Mouse (Mus musculus): ENCODE measurements around the gene Hvcn1.

The Hvcn1 gene

GRCm38 (mm10) chr5:122234319-122235195 is 28.0 kb downstream of the Hvcn1 start:
- no peak for DNase-seq (ENCODE audit: low spot score in 2 of 2)

GRCm38 (mm10) chr5:122235196-122235836 is 28.7 kb downstream of the Hvcn1 start:
- no peak for DNase-seq (ENCODE audit: low spot score in 2 of 2)

GRCm38 (mm10) chr5:122237200-122237599 is 30.6 kb downstream of the Hvcn1 start:
- DNase-seq (ENCODE audit: low spot score in 2 of 2): no peak

GRCm38 (mm10) chr5:122239618-122240017 is 33.0 kb downstream of the Hvcn1 start:
- DNase-seq (ENCODE audit: low spot score in 2 of 2): no peak

GRCm38 (mm10) chr5:122240521-122240920 is 33.9 kb downstream of the Hvcn1 start:
- no peak for DNase-seq (ENCODE audit: low spot score in 2 of 2)

- no peak for DNase-seq (ENCODE audit: low spot score in 2 of 2)
Measured at GRCm38 (mm10) chr5:122240989-122241388, 34.4 kb downstream of the Hvcn1 start.

- DNase-seq (ENCODE audit: low spot score in 2 of 2): no peak
Measured at GRCm38 (mm10) chr5:122242521-122243123, 36.0 kb downstream of the Hvcn1 start.

- DNase-seq (ENCODE audit: low spot score in 2 of 2): peak; percentile 40 to 45
Measured at GRCm38 (mm10) chr5:122243781-122244523, 37.3 kb downstream of the Hvcn1 start.

GRCm38 (mm10) chr5:122245186-122245585 is 38.6 kb downstream of the Hvcn1 start:
- DNase-seq (ENCODE audit: low spot score in 2 of 2): no peak

- no peak for DNase-seq (ENCODE audit: low spot score in 2 of 2)
Measured at GRCm38 (mm10) chr5:122246547-122247167, 40.1 kb downstream of the Hvcn1 start.

- DNase-seq (ENCODE audit: low spot score in 2 of 2): peak; percentile 61 to 76
Measured at GRCm38 (mm10) chr5:122247529-122247928, 40.9 kb downstream of the Hvcn1 start.

GRCm38 (mm10) chr5:122247934-122248333 is 41.3 kb downstream of the Hvcn1 start:
- DNase-seq (ENCODE audit: low spot score in 2 of 2): no peak

- DNase-seq (ENCODE audit: low spot score in 2 of 2): no peak
Measured at GRCm38 (mm10) chr5:122249281-122249680, 42.7 kb downstream of the Hvcn1 start.

GRCm38 (mm10) chr5:122251895-122252606 is 45.4 kb downstream of the Hvcn1 start:
- DNase-seq (ENCODE audit: low spot score in 2 of 2): no peak

- no peak for DNase-seq (ENCODE audit: low spot score in 2 of 2)
Measured at GRCm38 (mm10) chr5:122258027-122258741, 51.6 kb downstream of the Hvcn1 start.

GRCm38 (mm10) chr5:122262104-122262503 is 55.5 kb downstream of the Hvcn1 start:
- no peak for DNase-seq (ENCODE audit: low spot score in 2 of 2)

GRCm38 (mm10) chr5:122263933-122264905 is 57.6 kb downstream of the Hvcn1 start, which contains the start of gene Tctn1:
TSS of gene Tctn1 (minus strand) at chr5:122264460.
- DNase-seq (ENCODE audit: low spot score in 2 of 2): peak; percentile 76 to 80

- DNase-seq (ENCODE audit: low spot score in 2 of 2): no peak
Measured at GRCm38 (mm10) chr5:122265187-122265586, 58.6 kb downstream of the Hvcn1 start.

- no peak for DNase-seq (ENCODE audit: low spot score in 2 of 2)
Measured at GRCm38 (mm10) chr5:122265942-122266341, 59.3 kb downstream of the Hvcn1 start.

Data from right cerebral cortex, postnatal 36 days (tissue).